Mouse (Mus musculus) heart, postnatal 10 days (tissue): ENCODE results near the gene Olfr456. TPM values are rescaled to one million over a fixed set of nuclear protein-coding genes. Genes with fewer than 3 reads are reported as not detected.
"Not testable (repeated sequence)": the region's sequence is repeated elsewhere in the genome, so short reads cannot be mapped to it uniquely, and the experiment has no call there.

Experiments
- DNase-seq, 2 experiments: peaks; one replicate each; pipeline ENCODE4 v3.0.0; 2021
- intact Hi-C: fragments of 180-260 bp; cut with DNase I; formaldehyde crosslinking; loops from one replicate; pipeline ENCODE4 v1.15.1; 2025
- total RNA-seq, 2 experiments: library from RNA; stranded (reverse); gene quantifications; 2 replicates each; pipeline ENCODE4 v1.2.3; 2021

Gene Olfr456
- total RNA-seq: not detected

GRCm38 (mm10) chr6:42487114-42487513, at the start of gene Olfr456:
TSS of gene Olfr456 (minus strand) at chr6:42487214.
- intact Hi-C loops: no loop called here
- DNase-seq: no peak

- no peak for DNase-seq
- intact Hi-C loops: no loop called here
Measured at GRCm38 (mm10) chr6:42513461-42513860, 26.4 kb upstream of the Olfr456 start.

- no peak for DNase-seq
- intact Hi-C loops: no loop called here
Measured at GRCm38 (mm10) chr6:42509311-42509710, 22.3 kb upstream of the Olfr456 start.

- intact Hi-C loops: no loop called here
- DNase-seq: peak; percentile 31 to 34
Measured at GRCm38 (mm10) chr6:42503478-42503877, 16.5 kb upstream of the Olfr456 start.

- intact Hi-C loops: no loop called here
- DNase-seq: no peak
Measured at GRCm38 (mm10) chr6:42489731-42490130, 2.7 kb upstream of the Olfr456 start.

GRCm38 (mm10) chr6:42484633-42485032, 2.4 kb downstream of the Olfr456 start:
- no peak for DNase-seq
- intact Hi-C loops: no loop called here

- intact Hi-C loops: no loop called here
- DNase-seq: no peak
Measured at GRCm38 (mm10) chr6:42476235-42476634, 10.8 kb downstream of the Olfr456 start, which contains the start of gene Olfr457. TSS of gene Olfr457 (minus strand) at chr6:42476335.

GRCm38 (mm10) chr6:42471298-42471697, 15.7 kb downstream of the Olfr456 start:
- DNase-seq, intact Hi-C loops: not testable (repeated sequence)

GRCm38 (mm10) chr6:42470542-42470941, 16.5 kb downstream of the Olfr456 start:
- DNase-seq: no peak
- intact Hi-C loops: no loop called here

- DNase-seq: no peak
- intact Hi-C loops: no loop called here
Measured at GRCm38 (mm10) chr6:42465096-42465495, 21.9 kb downstream of the Olfr456 start, which contains the start of gene Olfr458. TSS of gene Olfr458 (minus strand) at chr6:42465196.

- DNase-seq: no peak
- intact Hi-C loops: no loop called here
Measured at GRCm38 (mm10) chr6:42447381-42447780, 39.6 kb downstream of the Olfr456 start.

GRCm38 (mm10) chr6:42444491-42444890, 42.5 kb downstream of the Olfr456 start:
- intact Hi-C loops: no loop called here
- DNase-seq: no peak

GRCm38 (mm10) chr6:42441395-42441794, 45.6 kb downstream of the Olfr456 start:
- no peak for DNase-seq
- intact Hi-C loops: no loop called here

Other genes with a start within 250 kb of the Olfr456 start
- 10 to 100 TPM; 29.3 to 32.6 TPM for gene Gstk1, start 241.3 kb downstream of the Olfr456 start, total RNA-seq
- gene Tmem139, start 225.2 kb downstream of the Olfr456 start, total RNA-seq: not detected
- 10 to 100 TPM; 19.6 to 31.8 TPM for gene Casp2, start 222.2 kb downstream of the Olfr456 start, total RNA-seq
- 1 to 10 TPM; 1.3 to 1.9 TPM for gene Clcn1, start 200.5 kb downstream of the Olfr456 start, total RNA-seq
- gene Fam131b, start 162.6 kb downstream of the Olfr456 start, total RNA-seq: 1 to 10 TPM; 1.2 to 1.6 TPM
- 100 to 1,000 TPM; 104 to 121 TPM for gene Zyx, start 137.6 kb downstream of the Olfr456 start, total RNA-seq
- under 1 TPM; 0.60 to 0.72 TPM for gene Epha1, start 113.9 kb downstream of the Olfr456 start, total RNA-seq
- not detected for gene Tas2r143, start 87.0 kb downstream of the Olfr456 start, total RNA-seq
- under 1 TPM; 0.25 to 0.31 TPM for gene Tas2r135, start 81.8 kb downstream of the Olfr456 start, total RNA-seq
- gene Tas2r126, start 52.7 kb downstream of the Olfr456 start, total RNA-seq: not detected
- not detected for gene Olfr458, start 22.0 kb downstream of the Olfr456 start, total RNA-seq
- gene Olfr457, start 10.9 kb downstream of the Olfr456 start, total RNA-seq: not detected
- not detected for gene Olfr455, start 60.4 kb upstream of the Olfr456 start, total RNA-seq
- gene Tcaf3, start 110.5 kb upstream of the Olfr456 start, total RNA-seq: not detected
- 1 to 10 TPM; 4.4 to 5.7 TPM for gene Tcaf2, start 158.0 kb upstream of the Olfr456 start, total RNA-seq
- 10 to 100 TPM; 25.5 to 30.6 TPM for gene Tcaf1, start 222.9 kb upstream of the Olfr456 start, total RNA-seq